Mouse (Mus musculus) megakaryocyte, embryonic 14.5 days (primary cell): ENCODE measurements around the gene Fam83c.

ENCODE experiments used
- FLI1 ChIP-seq: IDR thresholded peaks from 2 replicates; pipeline ENCODE4 v1.6.1; 2012; ENCODE audit warnings: low read length, inconsistent platforms, mixed read lengths
- GATA1 ChIP-seq: IDR thresholded peaks from 3 replicates; pipeline ENCODE4 v1.6.1; 2012; ENCODE audit warnings: mixed read lengths, low read length, inconsistent platforms, borderline replicate concordance

- TF ChIP-seq GATA1 (no peak), FLI1 (no peak)
Observed at GRCm38 (mm10) chr2:155834732-155835131, at the start of gene Fam83c.
